Mouse (Mus musculus) urinary bladder, postnatal 36 days (tissue): ENCODE data around the gene Fam8a1.

Experiments used
- DNase-seq, 2 experiments: peaks; one replicate each; pipeline ENCODE4 v3.0.0; 2022; ENCODE audit warnings: low spot score in 2 of 2, mixed read lengths in 1 of 2

The Fam8a1 gene

GRCm38 (mm10) chr13:46674601-46675000 lies 5.3 kb downstream of the Fam8a1 start:
- peak in 1 of 2 experiments; percentile 16 for DNase-seq

- DNase-seq, result no peak
These were observed 8.4 kb downstream of the Fam8a1 start for GRCm38 (mm10) chr13:46677721-46678120.

GRCm38 (mm10) chr13:46682921-46683320 lies 13.6 kb downstream of the Fam8a1 start:
- no peak for DNase-seq

- no peak for DNase-seq
These were observed 14.0 kb downstream of the Fam8a1 start for GRCm38 (mm10) chr13:46683370-46683769.

GRCm38 (mm10) chr13:46690559-46691241 lies 21.4 kb downstream of the Fam8a1 start:
- no peak for DNase-seq

- DNase-seq, result no peak
These were observed 26.1 kb downstream of the Fam8a1 start for GRCm38 (mm10) chr13:46695296-46695908.

GRCm38 (mm10) chr13:46695932-46696331 lies 26.6 kb downstream of the Fam8a1 start:
- no peak for DNase-seq

- no peak for DNase-seq
These were observed 27.5 kb downstream of the Fam8a1 start for GRCm38 (mm10) chr13:46696788-46697187.

GRCm38 (mm10) chr13:46699372-46699771 lies 30.1 kb downstream of the Fam8a1 start:
- DNase-seq, result no peak

- DNase-seq, result no peak
These were observed 32.2 kb downstream of the Fam8a1 start for GRCm38 (mm10) chr13:46701486-46701885.

GRCm38 (mm10) chr13:46703138-46703537 lies 33.8 kb downstream of the Fam8a1 start:
- no peak for DNase-seq

GRCm38 (mm10) chr13:46713486-46713885 lies 44.2 kb downstream of the Fam8a1 start:
- no peak for DNase-seq

GRCm38 (mm10) chr13:46715976-46716639 lies 46.8 kb downstream of the Fam8a1 start:
- no peak for DNase-seq

- DNase-seq, result no peak
These were observed 49.6 kb downstream of the Fam8a1 start for GRCm38 (mm10) chr13:46718893-46719400.

GRCm38 (mm10) chr13:46721009-46721408 lies 51.7 kb downstream of the Fam8a1 start:
- DNase-seq, result no peak

GRCm38 (mm10) chr13:46724371-46724770 lies 55.0 kb downstream of the Fam8a1 start:
- DNase-seq, result no peak

GRCm38 (mm10) chr13:46725227-46725626 lies 55.9 kb downstream of the Fam8a1 start:
- no peak for DNase-seq

- DNase-seq, result no peak
These were observed 57.1 kb downstream of the Fam8a1 start for GRCm38 (mm10) chr13:46726288-46727037.

GRCm38 (mm10) chr13:46727038-46727836 lies 57.9 kb downstream of the Fam8a1 start:
- peak; percentile 41 to 65 for DNase-seq
